20 mouse cellular contexts compared by ENCODE assay signal in genomic region chr5:111805150-111805549, GRCm38 (mm10).
A peak's percentile ranks its signal among the peaks of the same experiment; 100 is the strongest.
DNase-seq lines count a peak whose midpoint lies in the region; ATAC-seq and TF ChIP-seq lines count a peak whose summit lies in the region.
"Had no signal": no experiment of that assay in that cellular context is flagged by ENCODE, and none has a peak within 500 bp of the region (broad histone marks: within the 10 kb centered on the region; RNA-seq: fewer than 3 reads in every experiment).

No protein-coding gene starts in this region.

- H3K4me1 ChIP-seq in lung, postnatal 0 days (ENCODE audit: insufficient read depth, low read depth, low read length), result peaks cover under 1% of the 10 kb centered on the region; the same call in 1 of the 2 replicates
- no peaks in the 10 kb centered on the region for H3K4me1 ChIP-seq in lung, adult 2 months (ENCODE audit: control insufficient read depth, insufficient read depth, low read length)
- H3K4me1 ChIP-seq in embryonic fibroblast, embryonic 13.5 days (ENCODE audit: control insufficient read depth, insufficient read depth, low read length), result peaks cover 24% of the 10 kb centered on the region
- H3K4me1 ChIP-seq in stomach, embryonic 15.5 days, result peaks cover 14% of the 10 kb centered on the region; the same call in 1 of the 2 replicates
- H3K4me1 ChIP-seq: liver, embryonic 15.5 days; megakaryocyte, embryonic 14.5 days had no signal

- H3K9me3 ChIP-seq in lung, postnatal 0 days (ENCODE audit: low read length), result no peaks in the 10 kb centered on the region
- H3K9me3 ChIP-seq in stomach, embryonic 15.5 days, result no peaks in the 10 kb centered on the region
- H3K9me3 ChIP-seq: forebrain, embryonic 15.5 days; hindbrain, embryonic 12.5 days; intestine, embryonic 15.5 days; limb, embryonic 13.5 days; liver, embryonic 15.5 days; megakaryocyte, embryonic 14.5 days; neural tube, embryonic 13.5 days had no signal

- intact Hi-C loops in gastrocnemius, adult 2 months (cut with DNase I), result no loop called here

- no peak overlapping the region for H3K4me2 ChIP-seq in lung, postnatal 0 days (replicated peaks; ENCODE audit: low read depth, low read length)
- no peak overlapping the region for H3K4me2 ChIP-seq in stomach, embryonic 15.5 days
- H3K4me2 ChIP-seq: forebrain, embryonic 15.5 days; hindbrain, embryonic 12.5 days; intestine, embryonic 15.5 days; liver, embryonic 15.5 days; neural tube, embryonic 13.5 days had no signal

- H3K9ac ChIP-seq in lung, postnatal 0 days (replicated peaks; ENCODE audit: low read depth), result no peak overlapping the region
- no peak overlapping the region for H3K9ac ChIP-seq in stomach, embryonic 15.5 days
- H3K9ac ChIP-seq: forebrain, embryonic 15.5 days; hindbrain, embryonic 12.5 days; intestine, embryonic 15.5 days; limb, embryonic 13.5 days; liver, embryonic 15.5 days; neural tube, embryonic 13.5 days had no signal

- 60% methylated on average over 7 of the region's 7 CpGs for WGBS in lung, postnatal 0 days
- 52% methylated on average over 7 of the region's 7 CpGs for WGBS in lung, adult 2 months
- 48% methylated on average over 7 of the region's 7 CpGs for WGBS in stomach, embryonic 15.5 days

- ATAC-seq in lung, postnatal 0 days, result peak; percentile 53
- no peak for ATAC-seq in stomach, embryonic 15.5 days (ENCODE audit: insufficient read depth, low FRiP score, low read depth)
- ATAC-seq: forebrain, embryonic 15.5 days; intestine, embryonic 15.5 days had no signal

- H3K27ac ChIP-seq in gastrocnemius, adult 2 months, result peak overlapping the region; percentile 84
- no peak overlapping the region for H3K27ac ChIP-seq in lung, postnatal 0 days (ENCODE audit: low read length)
- peak overlapping the region; percentile 95 for H3K27ac ChIP-seq in embryonic fibroblast, embryonic 13.5 days (ENCODE audit: insufficient read depth, low read length)
- H3K27ac ChIP-seq in stomach, embryonic 15.5 days, result peak overlapping the region; percentile 37
- H3K27ac ChIP-seq: forebrain, embryonic 15.5 days; hindbrain, embryonic 12.5 days; limb, embryonic 13.5 days; liver, embryonic 15.5 days; neural tube, embryonic 13.5 days had no signal

- no peak for TF ChIP-seq EP300 in lung, postnatal 0 days (IDR thresholded peaks at IDR 0.05)

- no peak overlapping the region for H3K4me3 ChIP-seq in gastrocnemius, adult 2 months
- no peak overlapping the region for H3K4me3 ChIP-seq in lung, postnatal 0 days (ENCODE audit: low read depth, low read length)
- no peak overlapping the region for H3K4me3 ChIP-seq in lung, adult 2 months (replicated peaks; ENCODE audit: extremely low read depth, low read depth, low read length)
- H3K4me3 ChIP-seq in embryonic fibroblast, embryonic 13.5 days (ENCODE audit: insufficient read depth, low read length), result no peak overlapping the region
- no peak overlapping the region for H3K4me3 ChIP-seq in stomach, embryonic 15.5 days (replicated peaks)
- H3K4me3 ChIP-seq: forebrain, embryonic 15.5 days; hindbrain, embryonic 12.5 days; intestine, embryonic 15.5 days; limb, embryonic 13.5 days; liver, embryonic 15.5 days; megakaryocyte, embryonic 14.5 days; neural tube, embryonic 13.5 days had no signal

- no peak for TF ChIP-seq CTCF in gastrocnemius, adult 2 months (IDR thresholded peaks at IDR 0.05)
- TF ChIP-seq CTCF in lung, postnatal 0 days (IDR thresholded peaks at IDR 0.05), result no peak
- TF ChIP-seq CTCF in lung, adult 2 months (IDR thresholded peaks at IDR 0.05; ENCODE audit: insufficient read depth, low read length), result no peak
- no peak for TF ChIP-seq CTCF in embryonic fibroblast, embryonic 13.5 days (IDR thresholded peaks at IDR 0.05; ENCODE audit: borderline replicate concordance, insufficient read depth, low read length)

- no peak for TF ChIP-seq POLR2A in lung, adult 2 months (IDR thresholded peaks at IDR 0.05; ENCODE audit: borderline replicate concordance, extremely low read depth, low read depth, low read length)
- peak; percentile 20 for TF ChIP-seq POLR2A in embryonic fibroblast, embryonic 13.5 days (IDR thresholded peaks at IDR 0.05; ENCODE audit: low read depth, low read length)

- no peaks in the 10 kb centered on the region for H3K36me3 ChIP-seq in lung, postnatal 0 days (ENCODE audit: insufficient read depth, low read length)
- H3K36me3 ChIP-seq in stomach, embryonic 15.5 days, result no peaks in the 10 kb centered on the region
- H3K36me3 ChIP-seq: forebrain, embryonic 15.5 days; hindbrain, embryonic 12.5 days; intestine, embryonic 15.5 days; limb, embryonic 13.5 days; liver, embryonic 15.5 days; neural tube, embryonic 13.5 days had no signal

- H3K27me3 ChIP-seq in lung, postnatal 0 days (replicated peaks; ENCODE audit: insufficient read depth, low read length), result no peaks in the 10 kb centered on the region
- no peaks in the 10 kb centered on the region for H3K27me3 ChIP-seq in stomach, embryonic 15.5 days (replicated peaks)
- H3K27me3 ChIP-seq: forebrain, embryonic 15.5 days; hindbrain, embryonic 12.5 days; intestine, embryonic 15.5 days; liver, embryonic 15.5 days had no signal

- peak; percentile 56 for DNase-seq in gastrocnemius, adult 2 months
- DNase-seq in gastrocnemius, postnatal 10 days, result no peak
- DNase-seq in lung, postnatal 0 days (ENCODE audit: low spot score), result peak; percentile 21
- DNase-seq in lung, adult 2 months, result no peak
- DNase-seq in right cerebral cortex, postnatal 36 days (ENCODE audit: low spot score in 2 of 2), result no peak
- DNase-seq in frontal cortex, adult 2 months (ENCODE audit: extremely low spot score in 1 of 2, low spot score in 1 of 2), result no peak
- DNase-seq: adrenal gland, postnatal 25 days; B cell, adult 2 months; cerebellum, adult 2 months; lung, postnatal 14 days; right cerebral cortex, postnatal 25 days had no signal

Comparison
In these comparisons a context has a peak if more than half of its experiments do, and no peak if none do; other contexts are left out.
1. DNase-seq: peak in gastrocnemius, adult 2 months (single experiment) and lung, postnatal 0 days (single experiment); none in gastrocnemius, postnatal 10 days (single experiment), lung, adult 2 months (single experiment), right cerebral cortex, postnatal 36 days (0 of 2) and frontal cortex, adult 2 months (0 of 2).